Mouse (Mus musculus): ENCODE measurements around the gene H13.

H13 gene

GRCm38 (mm10) chr2:152669256-152669638 lies at the start of gene H13:
Gene H13 (plus strand): TSS chr2:152669461.
- in situ Hi-C loops (cut with MboI; ENCODE audit: low sequenced_read_pairs): loop anchor here (5.0 to 10.0 kb wide), 2 partner anchors 37 to 54 kb away; no protein-coding TSS in a partner anchor

- in situ Hi-C loops (cut with MboI; ENCODE audit: low sequenced_read_pairs): no loop called here
These were observed 48.7 kb upstream of the H13 start for GRCm38 (mm10) chr2:152620367-152621134.

GRCm38 (mm10) chr2:152622151-152622550 lies 47.1 kb upstream of the H13 start:
- in situ Hi-C loops (cut with MboI; ENCODE audit: low sequenced_read_pairs): no loop called here

- in situ Hi-C loops (cut with MboI; ENCODE audit: low sequenced_read_pairs): no loop called here
These were observed 46.3 kb upstream of the H13 start, which contains the start of gene Defb25 for GRCm38 (mm10) chr2:152622953-152623352. Gene Defb25 (minus strand): TSS chr2:152623053.

GRCm38 (mm10) chr2:152624566-152624965 lies 44.7 kb upstream of the H13 start:
- in situ Hi-C loops (cut with MboI; ENCODE audit: low sequenced_read_pairs): no loop called here

GRCm38 (mm10) chr2:152625256-152625655 lies 44.0 kb upstream of the H13 start:
- in situ Hi-C loops (cut with MboI; ENCODE audit: low sequenced_read_pairs): no loop called here

- in situ Hi-C loops (cut with MboI; ENCODE audit: low sequenced_read_pairs): no loop called here
These were observed 42.3 kb upstream of the H13 start, which contains the start of gene Rem1 for GRCm38 (mm10) chr2:152626774-152627591. Gene Rem1 (plus strand): TSS chr2:152626951.

GRCm38 (mm10) chr2:152628066-152628465 lies 41.2 kb upstream of the H13 start:
- in situ Hi-C loops (cut with MboI; ENCODE audit: low sequenced_read_pairs): no loop called here

- in situ Hi-C loops (cut with MboI; ENCODE audit: low sequenced_read_pairs): no loop called here
These were observed 40.0 kb upstream of the H13 start for GRCm38 (mm10) chr2:152629239-152629638.

- in situ Hi-C loops (cut with MboI; ENCODE audit: low sequenced_read_pairs): loop anchor here (5.0 kb wide), 1 partner anchor 37 kb away; the partner anchor contains the start of gene H13
These were observed 39.4 kb upstream of the H13 start for GRCm38 (mm10) chr2:152629904-152630303.

- in situ Hi-C loops (cut with MboI; ENCODE audit: low sequenced_read_pairs): loop anchor here (5.0 kb wide), 1 partner anchor 34 kb away; the partner anchor contains the start of gene H13
These were observed 35.9 kb upstream of the H13 start for GRCm38 (mm10) chr2:152633334-152633733.

- in situ Hi-C loops (cut with MboI; ENCODE audit: low sequenced_read_pairs): loop anchor here (5.0 kb wide), 1 partner anchor 33 kb away; the partner anchor contains the start of gene H13
These were observed 35.0 kb upstream of the H13 start for GRCm38 (mm10) chr2:152634311-152634710.

GRCm38 (mm10) chr2:152636246-152637005 lies 32.8 kb upstream of the H13 start:
- in situ Hi-C loops (cut with MboI; ENCODE audit: low sequenced_read_pairs): no loop called here

- in situ Hi-C loops (cut with MboI; ENCODE audit: low sequenced_read_pairs): no loop called here
These were observed 32.3 kb upstream of the H13 start for GRCm38 (mm10) chr2:152637006-152637322.

- in situ Hi-C loops (cut with MboI; ENCODE audit: low sequenced_read_pairs): no loop called here
These were observed 31.9 kb upstream of the H13 start for GRCm38 (mm10) chr2:152637381-152637780.

GRCm38 (mm10) chr2:152638865-152639264 lies 30.4 kb upstream of the H13 start:
- in situ Hi-C loops (cut with MboI; ENCODE audit: low sequenced_read_pairs): no loop called here

GRCm38 (mm10) chr2:152639406-152640113 lies 29.7 kb upstream of the H13 start:
- in situ Hi-C loops (cut with MboI; ENCODE audit: low sequenced_read_pairs): no loop called here

GRCm38 (mm10) chr2:152652901-152653620 lies 16.2 kb upstream of the H13 start:
- in situ Hi-C loops (cut with MboI; ENCODE audit: low sequenced_read_pairs): no loop called here

GRCm38 (mm10) chr2:152653874-152654715 lies 15.2 kb upstream of the H13 start:
- in situ Hi-C loops (cut with MboI; ENCODE audit: low sequenced_read_pairs): no loop called here

Data from CH12F3 (cell line).